Mouse (Mus musculus) NIH3T3 (cell line): ENCODE data around the gene Hspb1.
A peak's percentile ranks its signal among the peaks of the same experiment; 100 is the strongest.

ENCODE experiments used
- DNase-seq: peaks from one replicate; pipeline ENCODE4 v3.0.0-alpha.2; 2012; ENCODE audit warnings: low read depth

The Hspb1 gene

DNA sequence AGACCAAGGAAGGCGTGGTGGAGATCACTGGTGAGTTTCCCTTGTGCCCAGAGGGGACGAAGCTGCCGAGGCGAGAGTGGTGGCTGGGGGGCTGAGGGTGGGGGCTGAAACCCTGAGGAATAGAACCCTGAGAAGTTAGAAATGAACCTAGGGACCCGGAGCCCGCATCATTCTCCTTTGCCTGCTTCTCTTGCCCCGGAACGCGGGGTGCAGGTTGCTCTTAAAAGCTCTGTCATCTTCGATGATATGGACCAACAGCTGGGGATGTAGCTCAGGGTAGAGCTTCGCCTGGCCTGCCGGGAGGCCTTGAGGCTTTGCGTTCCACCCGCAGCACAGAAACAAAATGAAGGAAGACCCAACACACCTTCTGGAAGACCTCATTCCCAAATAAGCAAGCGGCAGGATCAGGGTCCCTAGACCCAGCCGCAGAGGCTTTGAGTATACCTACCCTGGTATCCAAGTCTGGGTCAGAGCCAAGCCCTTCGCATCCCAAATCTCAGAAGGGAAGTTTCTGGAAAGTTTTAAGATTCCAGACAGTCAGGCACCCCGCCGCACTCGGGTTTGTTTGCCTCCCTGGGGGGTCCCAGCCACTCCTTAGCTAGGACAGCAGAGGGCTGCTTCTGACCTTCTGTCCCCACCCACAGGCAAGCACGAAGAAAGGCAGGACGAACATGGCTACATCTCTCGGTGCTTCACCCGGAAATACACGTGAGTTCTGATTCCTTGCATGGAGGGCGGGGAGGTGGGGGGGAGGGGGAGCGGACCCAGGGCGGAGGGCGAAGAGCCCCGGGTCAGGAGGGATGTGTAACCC is 891 bp downstream of the Hspb1 start:
- no peak for DNase-seq

DNA sequence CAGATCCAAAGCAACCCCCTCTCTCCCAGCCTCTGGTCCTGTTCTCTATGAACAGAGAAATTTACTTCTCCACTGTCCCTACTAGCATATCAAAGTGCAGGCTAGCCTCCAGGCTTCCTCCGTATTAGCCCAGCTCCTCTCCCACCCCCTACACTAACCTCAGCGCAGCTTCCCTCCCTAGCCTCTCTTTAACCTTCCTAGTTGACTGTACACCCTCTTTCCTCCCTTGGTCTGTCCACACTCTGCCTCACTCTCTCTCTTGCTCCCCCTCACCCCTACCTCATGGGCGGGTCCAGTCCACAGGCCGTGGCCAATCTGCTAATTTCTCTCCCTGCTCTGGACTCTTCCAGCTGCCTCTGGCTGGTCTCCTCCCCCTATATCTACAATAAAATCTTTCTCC is 2.6 kb downstream of the Hspb1 start:
- no peak for DNase-seq

DNA sequence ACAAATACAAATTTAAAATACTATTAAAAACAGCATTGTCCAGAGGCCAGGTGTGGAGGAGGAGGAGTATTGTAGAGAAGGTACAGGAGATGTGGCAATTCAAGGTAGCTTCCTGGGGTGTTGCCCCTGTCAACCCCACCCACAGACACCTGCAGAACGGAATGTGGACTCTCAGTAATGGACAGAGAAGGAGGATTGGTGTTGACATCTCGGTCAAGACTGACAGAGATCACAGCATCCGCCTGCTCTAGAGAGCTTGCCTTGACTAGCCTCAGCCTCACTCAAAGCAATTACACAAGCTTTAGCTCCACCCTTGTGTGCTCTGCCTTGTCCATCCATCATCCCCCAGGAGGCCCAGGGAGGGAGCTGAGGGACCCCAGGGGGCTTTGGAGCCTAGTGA is 3.2 kb downstream of the Hspb1 start:
- no peak for DNase-seq

DNA sequence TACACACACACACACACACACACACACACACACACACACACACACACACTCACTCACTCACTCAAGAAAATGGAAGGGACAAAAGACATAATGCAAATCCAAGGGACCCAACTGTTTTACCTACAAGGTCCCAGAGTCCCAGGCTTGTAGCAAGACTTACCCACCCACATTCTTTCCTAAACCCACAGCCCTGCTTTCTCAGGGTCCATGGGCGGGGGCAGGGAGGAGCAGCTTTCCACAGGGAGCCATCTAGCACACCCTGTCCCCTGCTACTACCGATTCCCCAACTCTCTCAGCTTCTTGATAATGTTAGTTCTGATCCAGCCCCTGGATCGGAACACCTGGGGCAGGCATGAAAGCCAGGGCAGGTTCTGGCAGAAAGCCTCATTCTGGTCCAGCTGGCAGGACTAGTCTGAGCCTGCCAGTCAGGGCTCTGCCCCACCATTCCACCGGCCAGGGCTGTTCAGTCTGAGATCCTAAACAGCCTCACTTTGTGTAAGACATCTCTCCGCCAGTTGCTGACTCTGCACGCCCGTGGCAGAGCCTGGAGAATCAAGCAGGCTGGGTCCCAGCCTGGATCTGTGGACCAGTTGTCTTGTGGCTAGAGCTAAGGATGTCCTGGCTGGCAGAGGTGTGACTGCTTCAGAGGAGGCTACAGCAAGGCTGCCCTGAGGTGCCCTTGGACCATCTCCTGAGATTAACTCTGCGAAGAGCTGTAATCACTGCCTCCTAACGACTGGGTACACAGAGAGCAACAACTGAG is 5.1 kb downstream of the Hspb1 start:
- DNase-seq, result no peak

DNA sequence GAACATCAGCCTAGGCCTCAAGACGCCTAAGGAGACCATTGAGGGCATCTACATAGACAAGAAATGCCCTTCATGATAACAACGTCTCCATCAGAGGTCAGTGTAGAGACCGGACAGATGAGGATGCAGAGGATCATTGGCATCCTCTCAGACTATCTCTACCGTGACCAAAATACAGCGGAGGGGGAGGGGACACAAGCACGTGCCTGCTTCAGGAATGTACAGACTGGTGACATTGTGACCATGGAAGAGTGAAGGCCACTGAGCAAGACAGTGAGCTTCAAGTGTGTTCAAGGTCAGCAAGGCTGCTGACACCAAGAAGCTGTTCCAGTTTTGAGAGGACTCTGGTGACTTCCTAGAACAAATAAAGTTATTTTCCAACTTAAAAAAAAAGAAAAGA is 7.2 kb downstream of the Hspb1 start:
- no peak for DNase-seq

DNA sequence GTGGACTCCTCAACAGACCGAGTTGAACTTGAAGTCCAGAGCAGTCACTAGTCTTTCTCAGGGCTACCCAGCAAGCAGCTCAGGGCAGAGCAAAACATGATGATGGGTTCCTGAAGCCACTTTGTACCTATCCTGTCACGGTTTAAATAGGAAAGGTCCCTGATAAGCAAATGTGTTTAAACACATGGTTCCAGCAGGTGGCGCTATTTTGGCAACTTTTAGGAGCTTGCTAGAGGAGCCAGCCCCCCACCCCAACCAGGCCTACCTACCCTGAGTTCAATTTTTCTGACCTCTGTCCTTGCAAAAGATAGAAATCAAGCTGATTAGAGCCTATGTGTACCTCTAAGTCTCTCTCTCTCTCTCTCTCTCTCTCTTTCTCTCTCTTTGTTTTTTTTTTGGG is 10.3 kb downstream of the Hspb1 start:
- DNase-seq, result peak; percentile 83

DNA sequence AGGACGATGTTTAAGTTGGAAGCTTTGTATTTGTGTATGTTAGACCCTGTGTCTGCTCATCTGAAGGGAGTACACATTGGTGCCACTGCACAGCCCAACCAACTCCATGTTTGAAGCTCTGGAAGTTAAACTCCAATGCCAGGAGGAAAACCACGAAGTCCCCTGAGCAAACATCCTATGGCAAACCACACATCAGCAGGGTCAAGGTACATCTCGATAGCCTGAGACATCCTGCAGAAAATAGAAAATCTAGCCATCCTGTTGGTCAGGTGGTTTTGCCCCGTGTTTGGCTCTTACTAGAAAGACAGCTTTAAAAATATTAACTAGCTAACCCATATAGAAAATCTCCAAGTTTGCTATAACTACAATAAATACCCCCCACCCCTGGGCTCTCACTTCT is 11.3 kb downstream of the Hspb1 start:
- no peak for DNase-seq

DNA sequence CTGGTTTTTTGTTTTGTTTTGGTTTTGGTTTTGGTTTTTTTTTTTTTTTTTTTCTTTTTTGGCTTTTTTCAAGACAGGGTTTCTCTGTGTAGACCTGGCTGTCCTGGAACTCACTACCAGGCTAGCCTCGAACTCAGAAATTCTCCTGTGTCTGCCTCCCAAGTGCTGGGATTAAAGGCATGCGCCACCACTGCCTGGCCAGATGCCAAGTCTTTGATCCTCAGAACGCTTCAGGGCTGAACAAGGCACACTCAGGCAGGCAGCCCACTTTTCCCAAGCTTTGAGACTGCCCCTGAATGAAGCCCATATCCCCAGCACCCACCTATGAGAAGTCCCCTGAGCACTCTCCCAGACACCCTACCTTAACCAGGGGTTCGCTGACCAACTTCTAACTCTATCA is 12.1 kb downstream of the Hspb1 start:
- no peak for DNase-seq

DNA sequence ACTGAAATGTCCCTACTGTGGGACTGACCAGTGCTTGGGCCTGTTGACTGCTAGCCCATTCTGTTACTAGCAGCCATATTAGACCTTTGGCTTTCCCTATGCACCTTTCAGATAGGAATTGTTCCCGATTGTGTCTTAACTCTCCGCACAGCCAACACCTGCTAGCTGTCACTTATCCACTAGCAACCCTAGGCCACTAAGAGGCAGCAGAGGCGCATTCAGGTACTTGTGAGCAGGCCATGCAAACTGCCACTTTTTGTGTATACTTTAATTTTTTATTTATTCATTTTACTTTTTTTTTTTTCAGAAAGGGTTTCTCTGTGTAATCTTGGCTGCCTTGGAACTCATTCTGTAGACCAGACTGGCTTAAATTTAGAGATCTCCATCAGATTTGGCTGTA is 13.0 kb downstream of the Hspb1 start:
- DNase-seq, result no peak

DNA sequence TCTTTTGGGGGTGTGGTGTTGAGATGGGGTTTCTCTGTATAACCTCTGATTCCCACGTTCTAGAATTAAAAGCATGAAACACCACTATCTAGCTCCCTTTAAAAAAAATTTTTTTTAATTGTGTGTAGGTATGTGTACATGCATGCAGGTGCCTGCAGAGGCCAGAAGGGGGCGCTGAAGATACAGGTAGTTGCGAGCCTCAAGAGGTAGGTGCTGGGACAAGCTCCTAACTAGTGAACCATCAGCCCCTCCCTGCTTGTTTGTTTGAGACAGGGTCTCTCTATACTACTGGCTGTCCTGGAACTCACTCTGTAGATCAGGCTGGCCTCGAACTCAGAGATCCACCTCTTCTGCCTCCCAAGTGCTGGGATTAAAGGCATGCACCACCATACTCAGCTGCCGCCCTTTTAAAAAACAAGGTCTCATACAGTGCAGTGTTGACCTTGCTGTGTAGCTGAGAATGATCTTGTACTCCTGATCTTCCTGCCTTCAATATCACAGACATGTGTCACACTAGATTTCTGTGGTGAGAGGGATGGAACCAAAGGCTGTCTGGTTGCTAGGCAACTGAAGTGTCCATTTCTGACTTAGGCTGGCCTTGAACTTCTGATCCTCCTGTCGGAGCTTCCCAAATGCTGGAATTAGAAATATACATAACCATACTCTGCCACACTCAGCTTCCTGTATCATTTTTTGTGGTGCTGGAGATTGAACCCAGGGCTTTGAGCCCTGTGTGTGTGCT is 13.8 kb downstream of the Hspb1 start:
- peak; percentile 53 for DNase-seq

DNA sequence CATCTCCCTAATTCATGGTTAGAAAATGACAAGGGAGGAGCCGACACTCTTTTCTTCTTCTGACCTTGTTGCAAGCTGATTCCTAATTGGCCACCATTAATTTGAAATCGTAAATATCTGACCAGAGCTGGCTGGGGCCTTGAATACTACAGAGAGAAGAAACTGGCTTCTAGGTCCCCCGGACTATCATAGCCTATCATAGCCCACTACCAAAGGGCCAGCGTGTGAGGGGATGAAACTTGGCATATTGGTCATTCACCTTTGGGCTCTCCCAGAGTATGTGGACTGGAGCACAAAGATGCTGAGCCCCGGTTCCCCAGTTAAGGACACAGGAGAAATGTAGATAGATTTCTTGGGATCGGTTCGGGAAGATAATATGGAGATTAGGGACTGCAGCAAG is 15.3 kb downstream of the Hspb1 start:
- DNase-seq, result no peak

DNA sequence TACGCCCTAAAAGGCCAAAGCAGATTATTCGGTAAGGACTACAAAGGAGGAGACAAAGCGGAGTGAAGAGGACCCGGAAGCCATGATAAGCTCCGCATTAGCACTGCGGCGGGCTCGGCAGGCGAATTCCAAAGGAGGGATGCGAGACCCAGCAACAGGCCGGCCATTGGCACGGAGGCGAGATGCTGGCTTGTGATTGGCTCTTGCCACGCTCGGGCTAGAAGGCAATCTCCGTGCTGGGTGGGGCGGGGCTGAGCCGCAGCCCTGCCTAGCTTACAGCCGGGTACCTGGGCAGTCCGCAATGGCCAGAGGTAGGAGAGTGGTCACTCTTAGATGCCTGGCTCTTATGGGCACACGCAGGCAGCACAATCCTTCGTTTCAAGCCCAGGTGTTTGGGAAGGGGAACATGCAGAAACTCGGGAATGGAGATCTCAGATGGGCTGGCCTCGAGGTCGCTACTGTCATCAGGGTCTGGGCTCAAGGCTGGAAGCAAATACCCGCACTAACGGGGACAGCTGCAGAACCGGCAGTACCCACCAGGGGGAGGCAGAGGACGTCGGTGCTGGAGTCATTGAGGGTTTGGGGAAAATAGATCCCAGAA is 15.9 kb downstream of the Hspb1 start:
- DNase-seq, result peak; percentile 85

DNA sequence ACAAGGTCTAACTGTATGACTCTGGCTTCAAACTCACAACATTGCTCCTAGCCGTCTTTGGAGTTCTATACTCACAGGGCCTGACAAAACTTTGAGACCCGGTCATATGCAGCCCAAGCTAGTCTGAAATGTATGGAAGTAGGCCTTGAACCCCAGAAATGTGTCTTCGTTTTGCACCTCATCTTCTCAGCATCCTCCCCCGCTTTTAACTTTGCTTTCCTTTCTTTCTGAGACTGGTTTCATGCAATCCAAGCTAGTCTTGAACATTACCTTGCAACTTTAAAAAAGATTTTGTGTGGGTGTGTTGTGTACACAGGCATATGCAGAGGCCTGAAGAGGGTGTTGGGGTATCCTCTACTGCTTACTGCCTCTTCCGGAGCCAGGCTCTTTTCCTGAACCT is 16.5 kb downstream of the Hspb1 start:
- no peak for DNase-seq

DNA sequence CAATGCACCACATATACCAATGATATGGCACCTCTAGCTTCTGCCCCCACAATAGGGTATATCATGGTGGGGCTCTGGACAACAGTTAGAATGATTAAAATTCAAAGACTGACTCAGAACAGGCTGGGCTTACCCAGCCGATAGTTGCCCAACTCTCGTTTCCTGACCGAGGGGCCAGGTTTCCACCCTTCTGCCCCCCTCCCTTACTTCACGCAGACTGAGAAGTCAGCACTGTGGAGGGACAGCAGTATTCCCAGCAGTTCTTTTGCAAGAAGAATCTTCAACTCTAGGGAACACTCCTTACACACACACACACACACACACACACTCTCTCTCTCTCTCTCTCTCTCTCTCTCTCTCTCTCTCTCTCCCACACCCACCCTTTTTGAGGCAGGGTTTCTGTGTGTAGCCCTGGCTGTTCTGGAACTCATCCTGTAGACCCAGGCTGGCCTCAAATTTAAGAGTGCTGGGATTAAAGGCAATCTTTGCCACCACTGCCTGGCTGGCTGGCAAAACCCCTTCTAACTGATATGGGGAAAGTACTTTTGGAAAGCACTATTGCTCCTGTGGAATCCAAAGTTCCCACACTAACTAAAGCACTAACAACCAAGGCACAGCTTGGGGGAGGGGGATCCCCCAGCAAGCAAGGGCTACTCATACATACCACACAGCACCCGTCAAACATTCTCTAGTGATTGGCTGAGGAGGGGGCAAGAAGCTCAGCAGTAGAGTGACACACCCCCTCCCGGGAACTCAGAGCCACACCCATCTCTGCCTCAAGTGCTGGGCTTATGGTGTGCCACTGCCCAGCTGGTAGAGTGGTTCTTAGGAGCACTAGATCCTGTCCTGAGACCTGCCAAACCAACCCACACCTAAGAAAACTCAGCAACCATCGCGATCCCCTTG is 17.9 kb downstream of the Hspb1 start:
- DNase-seq, result peak; percentile 39

DNA sequence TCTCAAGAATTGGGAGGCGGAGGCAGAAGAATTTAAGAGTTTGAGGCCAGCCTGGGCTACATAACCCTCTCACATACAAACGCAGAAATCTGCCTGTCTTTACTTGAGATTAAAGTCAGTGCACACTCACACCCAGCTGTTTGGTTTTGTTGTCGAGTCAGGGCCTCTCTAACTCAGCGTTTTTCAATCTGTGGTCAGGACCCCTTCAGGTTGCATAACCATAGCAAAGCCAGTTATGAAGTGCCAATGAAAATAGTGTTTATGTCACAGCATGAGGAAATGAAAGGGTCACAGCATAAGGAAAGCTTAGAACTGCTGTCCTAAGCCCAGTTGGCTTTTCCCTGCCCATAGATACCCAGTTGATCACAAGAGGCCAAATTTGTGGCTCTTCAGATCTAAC is 19.1 kb downstream of the Hspb1 start:
- peak; percentile 55 for DNase-seq

DNA sequence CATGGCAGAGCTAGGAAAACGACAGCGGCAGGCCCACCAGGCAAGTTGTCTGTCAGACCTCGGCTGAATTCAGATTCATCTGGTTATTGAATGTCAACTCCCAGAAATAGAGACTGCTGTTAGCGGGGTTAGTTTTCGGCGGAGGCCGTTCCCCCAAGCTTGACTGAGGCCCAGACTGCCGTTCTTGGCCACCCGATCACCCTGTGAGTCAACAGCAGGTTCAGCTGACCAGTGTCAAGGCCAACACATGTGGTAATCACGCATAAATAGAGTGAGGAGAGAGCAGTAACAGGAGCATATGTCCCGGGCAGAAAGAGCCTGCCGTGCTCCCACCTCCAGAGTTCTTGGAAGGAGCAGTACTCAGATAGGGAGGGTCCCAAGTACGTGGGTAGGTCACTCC is 19.5 kb downstream of the Hspb1 start:
- peak; percentile 82 for DNase-seq

DNA sequence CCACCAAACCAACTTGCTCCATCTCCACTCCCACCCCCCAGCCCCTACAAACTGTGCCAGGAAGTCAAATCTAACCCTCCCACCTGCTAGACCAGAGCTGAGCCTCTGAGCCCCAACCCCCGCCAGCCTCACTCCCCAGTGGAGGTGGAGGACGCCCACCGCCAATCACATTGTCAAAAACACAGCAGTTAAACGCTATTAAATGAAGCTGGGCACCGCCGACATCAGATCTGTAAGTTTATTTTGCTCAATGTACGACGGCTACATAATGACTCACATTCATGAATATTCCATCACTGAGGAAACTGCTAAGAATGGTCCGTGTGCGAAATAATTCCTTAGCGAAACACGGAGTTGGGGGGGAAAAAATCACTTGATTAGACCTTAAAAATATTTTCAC is 20.5 kb downstream of the Hspb1 start:
- DNase-seq, result no peak

DNA sequence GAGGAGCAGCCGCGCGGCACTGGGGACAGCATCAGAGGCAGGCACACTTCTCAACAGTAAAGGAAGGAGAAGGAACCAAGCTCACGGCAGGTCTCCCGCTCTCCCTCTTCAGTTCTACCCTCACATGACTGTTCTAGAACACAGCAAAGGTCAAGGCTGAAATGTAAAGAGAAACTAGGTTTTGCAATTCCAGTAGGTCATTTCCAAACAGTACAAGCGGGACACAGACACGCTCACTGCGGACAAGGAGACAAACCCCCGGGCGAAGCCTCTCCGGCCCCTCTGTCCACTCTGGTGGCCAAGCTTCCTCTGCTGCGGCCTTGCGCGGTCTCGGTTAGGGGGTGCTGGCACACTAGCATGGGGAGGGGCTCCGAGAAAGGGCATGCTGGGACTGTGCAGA is 21.3 kb downstream of the Hspb1 start:
- DNase-seq, result no peak

DNA sequence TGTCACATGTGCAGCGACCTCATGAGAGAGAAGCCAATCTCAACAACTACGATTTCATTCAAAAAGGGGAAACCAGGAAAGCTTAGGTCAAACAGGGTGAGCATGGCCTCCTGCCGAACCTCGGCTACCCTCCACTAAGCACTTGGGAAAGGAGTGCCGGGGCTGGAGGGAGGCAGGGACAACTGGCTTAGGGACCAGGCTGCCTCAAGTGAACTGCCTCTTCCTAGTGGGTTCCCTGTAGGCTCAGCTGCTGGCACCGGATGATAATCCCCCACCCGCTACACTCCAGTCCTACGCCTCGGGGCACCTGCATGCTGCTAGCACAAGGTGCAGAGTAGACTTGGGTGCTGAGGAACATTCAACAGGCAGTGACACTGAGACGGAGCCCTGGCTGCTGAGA is 21.9 kb downstream of the Hspb1 start:
- no peak for DNase-seq

DNA sequence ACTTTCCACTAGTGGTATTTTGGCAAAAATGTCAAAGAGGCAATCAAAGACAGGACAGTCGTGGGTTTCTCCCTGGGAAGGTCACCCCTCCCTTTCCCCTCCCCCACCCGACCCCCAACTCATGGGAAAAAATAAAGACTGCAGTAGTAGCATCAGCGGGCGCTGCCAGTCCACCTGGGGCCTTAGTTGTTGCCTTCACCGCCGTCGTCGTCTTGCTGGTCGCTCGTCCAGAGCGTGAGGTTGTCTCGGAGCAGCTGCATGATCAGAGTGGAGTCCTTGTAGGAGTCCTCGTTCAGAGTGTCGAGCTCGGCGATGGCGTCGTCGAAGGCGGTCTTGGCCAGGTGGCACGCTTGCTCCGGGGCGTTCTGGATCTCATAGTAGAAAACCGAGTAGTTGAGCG is 23.1 kb downstream of the Hspb1 start:
- no peak for DNase-seq

DNA sequence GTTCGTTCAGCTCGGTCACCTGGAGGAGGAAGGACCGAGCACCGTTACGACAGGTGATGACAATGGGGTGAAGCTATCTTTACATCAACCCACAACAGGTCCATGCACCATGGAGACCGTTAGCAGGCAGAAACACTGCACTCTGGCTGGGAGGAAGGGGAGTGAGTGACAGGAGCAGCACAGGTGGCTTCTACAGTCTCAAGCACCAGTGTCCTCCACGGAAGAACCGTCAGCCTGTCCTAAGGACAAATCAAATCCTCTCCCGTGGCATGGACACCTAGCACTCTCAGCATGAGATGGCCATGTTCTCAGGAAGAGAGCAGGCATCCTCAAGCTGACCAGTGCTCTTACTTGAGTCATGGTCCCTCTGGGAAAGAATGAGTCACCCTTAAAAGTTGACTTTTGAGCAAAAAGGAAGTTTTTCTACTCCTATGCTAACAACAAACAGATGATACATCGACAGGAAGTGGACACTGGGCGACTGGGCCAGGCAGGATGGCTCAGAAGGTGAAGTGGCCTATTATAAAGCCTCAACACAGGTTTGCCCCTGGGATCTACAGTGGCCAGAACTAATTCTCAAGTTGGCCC is 24.0 kb downstream of the Hspb1 start:
- DNase-seq, result peak; percentile 86
